Mouse (Mus musculus) liver, embryonic 11.5 days (tissue): Measurements from ENCODE around the gene Prps1l3. TPM values are rescaled to one million over a fixed set of nuclear protein-coding genes. Genes with fewer than 3 reads are reported as not detected.

Source experiments
- ATAC-seq: fragments of 200-750 bp; cut with Nextera tagmentation; replicated peaks from 2 replicates; pipeline ENCODE4 v1.8.0; 2017; ENCODE audit warnings: moderate number of reproducible peaks, mild to moderate bottlenecking, moderate TSS enrichment, moderate library complexity; ENCODE audit not compliant: low FRiP score
- DNase-seq: peaks from one replicate; pipeline ENCODE4 v3.0.0-alpha.2; 2017; ENCODE audit warnings: low spot score
- H3K27ac ChIP-seq: fragments of 300-500 bp; sonication (generic); 2 replicates; pipeline ENCODE4 v1.5.1; 2014; ENCODE audit warnings: mild to moderate bottlenecking, low read depth, low read length, control low read depth
- H3K27me3 ChIP-seq: fragments of 300-500 bp; sonication (generic); replicated peaks from 2 replicates; pipeline ENCODE4 v1.6.1; 2014; ENCODE audit warnings: low read length, mixed read lengths; ENCODE audit not compliant: control insufficient read depth, insufficient read depth
- H3K36me3 ChIP-seq: fragments of 300-500 bp; sonication (generic); 2 replicates; pipeline ENCODE4 v1.6.1; 2014; ENCODE audit warnings: mild to moderate bottlenecking, low read length, moderate library complexity, mixed read lengths; ENCODE audit not compliant: control insufficient read depth, insufficient read depth
- H3K4me1 ChIP-seq: fragments of 300-500 bp; sonication (generic); replicated peaks from 2 replicates; pipeline ENCODE4 v1.6.1; 2014; ENCODE audit warnings: low read length, mixed read lengths; ENCODE audit not compliant: control insufficient read depth, insufficient read depth
- H3K4me2 ChIP-seq: fragments of 300-500 bp; sonication (generic); 2 replicates; pipeline ENCODE4 v1.6.1; 2014; ENCODE audit warnings: mild to moderate bottlenecking, control low read depth, moderate library complexity
- H3K4me3 ChIP-seq: fragments of 300-500 bp; sonication (generic); 2 replicates; pipeline ENCODE4 v1.5.1; 2014; ENCODE audit warnings: low read depth, low read length, control low read depth
- H3K9ac ChIP-seq: fragments of 300-500 bp; sonication (generic); 2 replicates; pipeline ENCODE4 v1.6.1; 2014; ENCODE audit warnings: low read depth, low read length, control low read depth
- H3K9me3 ChIP-seq: fragments of 300-500 bp; sonication (generic); 2 replicates; pipeline ENCODE4 v1.6.1; 2016; ENCODE audit warnings: low read length, inconsistent platforms, mixed read lengths; ENCODE audit not compliant: control insufficient read depth
- WGBS: fragments of 180-500 bp; shearing (Covaris S2); extraction: QIAGEN DNeasy Blood & Tissue Kit; methylation state at CpG from one replicate; pipeline ENCODE4 v1.1.7; 2014; 5-methylcytosine and 5-hydroxymethylcytosine counted together
- polyA plus RNA-seq: library from polyadenylated mRNA; unstranded; fragments of >200 nt; fragmentation: Nextera tagmentation; extraction: Ambion mirVana; gene quantifications from 2 replicates; pipeline ENCODE4 v1.2.1, GENCODE M21; 2014

Prps1l3 gene
- polyA plus RNA-seq = 86.0 and 102 TPM in 2 replicates

- peak within 1 kb of the TSS; percentile 90 for H3K27ac ChIP-seq
- WGBS = under 1% methylated on average over 58 of the region's 58 CpGs
- H3K36me3 ChIP-seq = peaks cover 4% of the 10 kb centered on the region; the same call in 1 of the 2 replicates
- ATAC-seq (peak; percentile 95), DNase-seq (peak; percentile 93)
- peaks cover 11% of the 10 kb centered on the region; the same call in 1 of the 2 replicates for H3K4me1 ChIP-seq
- peak within 1 kb of the TSS; percentile 67 for H3K4me2 ChIP-seq
- peak within 1 kb of the TSS; percentile 81 for H3K4me3 ChIP-seq
- peak within 1 kb of the TSS; percentile 90 for H3K9ac ChIP-seq
- H3K9me3 ChIP-seq = no peaks in the 10 kb centered on the region
- H3K27me3 ChIP-seq = no peaks in the 10 kb centered on the region
Observed at GRCm38 (mm10) chr12:57230192-57230706, at the start of gene Prps1l3, which contains the start of gene Mipol1. Prps1l3 (plus strand) TSS chr12:57230412. Mipol1 (plus strand) TSS chr12:57230427.

GRCm38 (mm10) chr12:57184401-57185147 is 45.6 kb upstream of the Prps1l3 start:
- H3K27ac ChIP-seq = no peak overlapping the region
- WGBS = 42% methylated on average over 2 of the region's 2 CpGs

GRCm38 (mm10) chr12:57185475-57185874 is 44.7 kb upstream of the Prps1l3 start:
- peak; percentile 51; the same call in 1 of the 2 replicates for ATAC-seq
- H3K27ac ChIP-seq = no peak overlapping the region
- 0% methylated on average over 1 of the region's 1 CpGs for WGBS
- no peaks in the 10 kb centered on the region for H3K36me3 ChIP-seq
- DNase-seq = no peak
- no peak overlapping the region for H3K9ac ChIP-seq
- no peak overlapping the region for H3K4me3 ChIP-seq
- no peaks in the 10 kb centered on the region for H3K9me3 ChIP-seq
- H3K27me3 ChIP-seq = no peaks in the 10 kb centered on the region
- no peak overlapping the region for H3K4me2 ChIP-seq
- peaks cover 5% of the 10 kb centered on the region for H3K4me1 ChIP-seq

More at GRCm38 (mm10) chr12:57184401-57185147, 45.6 kb upstream of the Prps1l3 start:
- H3K4me2 ChIP-seq = peak overlapping the region; percentile 35
- peaks cover 8% of the 10 kb centered on the region for H3K4me1 ChIP-seq
- DNase-seq (no peak), ATAC-seq (peak; percentile 82)
- H3K36me3 ChIP-seq = no peaks in the 10 kb centered on the region
- H3K9ac ChIP-seq = no peak overlapping the region
- no peaks in the 10 kb centered on the region for H3K27me3 ChIP-seq
- no peaks in the 10 kb centered on the region for H3K9me3 ChIP-seq
- H3K4me3 ChIP-seq = no peak overlapping the region

GRCm38 (mm10) chr12:57186126-57186525 is 44.1 kb upstream of the Prps1l3 start:
- Histone ChIP-seq H3K4me2 (peak overlapping the region; percentile 29; the same call in 1 of the 2 replicates), H3K4me3 (no peak overlapping the region), H3K9me3 (no peaks in the 10 kb centered on the region), H3K27ac (no peak overlapping the region; the same call in 1 of the 2 replicates), H3K36me3 (no peaks in the 10 kb centered on the region), H3K9ac (no peak overlapping the region), H3K4me1 (peaks cover 5% of the 10 kb centered on the region), H3K27me3 (no peaks in the 10 kb centered on the region)
- WGBS = 49% methylated on average over 2 of the region's 2 CpGs
- ATAC-seq (peak; percentile 81), DNase-seq (no peak)

- 80% methylated on average over 4 of the region's 4 CpGs for WGBS
- no peak overlapping the region for H3K4me3 ChIP-seq
- H3K4me2 ChIP-seq = no peak overlapping the region
- H3K9ac ChIP-seq = no peak overlapping the region
- no peaks in the 10 kb centered on the region for H3K9me3 ChIP-seq
- ATAC-seq = no peak
- H3K27ac ChIP-seq = no peak overlapping the region
- no peaks in the 10 kb centered on the region for H3K27me3 ChIP-seq
- no peaks in the 10 kb centered on the region for H3K36me3 ChIP-seq
- H3K4me1 ChIP-seq = peaks cover 5% of the 10 kb centered on the region
- DNase-seq = no peak
Observed at GRCm38 (mm10) chr12:57187032-57187431, 43.2 kb upstream of the Prps1l3 start.

- H3K27ac ChIP-seq = no peak overlapping the region
- peak; percentile 74 for ATAC-seq
- no peaks in the 10 kb centered on the region for H3K27me3 ChIP-seq
- DNase-seq = peak; percentile 40
- peaks cover 6% of the 10 kb centered on the region for H3K4me1 ChIP-seq
- H3K9ac ChIP-seq = 0 out of 2 replicates have a peak overlapping the region, but pooled peaks have one; percentile 48
- peak overlapping the region; percentile 53 for H3K4me2 ChIP-seq
- H3K4me3 ChIP-seq = peak overlapping the region; percentile 20; the same call in 1 of the 2 replicates
- H3K36me3 ChIP-seq = no peaks in the 10 kb centered on the region
- WGBS = 24% methylated on average over 3 of the region's 3 CpGs
- no peaks in the 10 kb centered on the region for H3K9me3 ChIP-seq
Observed at GRCm38 (mm10) chr12:57194609-57195008, 35.6 kb upstream of the Prps1l3 start.

GRCm38 (mm10) chr12:57196286-57196607 is 34.0 kb upstream of the Prps1l3 start:
- Histone ChIP-seq H3K27me3 (no peaks in the 10 kb centered on the region), H3K36me3 (no peaks in the 10 kb centered on the region), H3K4me2 (peak overlapping the region; percentile 88), H3K4me1 (peaks cover 6% of the 10 kb centered on the region), H3K9me3 (no peaks in the 10 kb centered on the region), H3K27ac (peak overlapping the region; percentile 100), H3K4me3 (peak overlapping the region; percentile 82), H3K9ac (peak overlapping the region; percentile 82)
- WGBS = 10% methylated on average over 8 of the region's 8 CpGs
- DNase-seq (no peak), ATAC-seq (no peak)

- WGBS = under 1% methylated on average over 59 of the region's 59 CpGs
- no peaks in the 10 kb centered on the region for H3K27me3 ChIP-seq
- ATAC-seq = peak; percentile 86
- DNase-seq = peak; percentile 77
- peak overlapping the region; percentile 100 for H3K27ac ChIP-seq
- H3K36me3 ChIP-seq = no peaks in the 10 kb centered on the region
- H3K4me3 ChIP-seq = peak overlapping the region; percentile 82
- peak overlapping the region; percentile 88 for H3K4me2 ChIP-seq
- H3K9ac ChIP-seq = peak overlapping the region; percentile 82
- peaks cover 6% of the 10 kb centered on the region for H3K4me1 ChIP-seq
- no peaks in the 10 kb centered on the region for H3K9me3 ChIP-seq
Observed at GRCm38 (mm10) chr12:57196608-57197362, 33.4 kb upstream of the Prps1l3 start.
